Mouse (Mus musculus): ENCODE measurements around the gene Gm11549. TPM values are rescaled to one million over a fixed set of nuclear protein-coding genes. Genes with fewer than 3 reads are reported as not detected.

The Gm11549 gene
- polyA plus RNA-seq, 1 experiment from 2014 or later, result 1.4 TPM

DNA sequence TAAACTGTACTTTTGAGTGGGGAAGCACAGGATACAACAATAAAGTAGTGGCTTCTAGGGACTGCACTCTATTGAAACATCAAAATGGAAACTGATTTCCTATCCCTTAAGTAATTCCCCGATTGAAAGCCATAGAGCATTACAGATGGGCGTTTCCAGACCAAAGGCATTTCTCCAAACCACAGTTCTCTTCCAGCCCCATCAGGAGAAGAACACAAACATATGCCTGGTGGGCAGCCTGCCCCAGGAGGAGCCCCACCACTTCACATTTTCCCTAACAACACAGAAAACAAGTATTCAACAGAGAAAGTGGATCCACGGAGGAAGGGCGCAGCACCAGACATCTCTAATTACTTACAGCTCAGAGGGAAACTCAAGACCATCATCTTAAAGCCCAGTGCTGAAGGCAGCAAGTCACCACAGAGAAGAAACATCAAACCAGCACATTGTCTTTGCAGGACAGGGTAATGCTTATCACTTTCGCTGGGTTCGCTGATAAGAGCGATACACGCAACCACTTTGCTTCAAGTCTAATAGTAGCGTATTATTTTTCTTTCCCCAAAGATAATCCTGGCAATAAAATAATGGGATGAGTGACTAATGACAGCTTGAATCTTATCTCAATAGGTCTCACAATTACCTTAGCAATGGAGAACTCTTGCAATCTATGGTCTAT lies 28.8 kb downstream of the Gm11549 start:
- Histone ChIP-seq H3K9me3 (no peaks in the 10 kb centered on the region), H3K27me3 (0 out of 2 replicates have a peak, but pooled peaks cover 4% of the 10 kb centered on the region), H3K4me2 (no peak overlapping the region), H3K27ac (no peak overlapping the region), H3K4me3 (replicated peaks) (no peak overlapping the region), H3K9ac (no peak overlapping the region), H3K36me3 (replicated peaks) (no peaks in the 10 kb centered on the region), H3K4me1 (peaks cover 8% of the 10 kb centered on the region; the same call in 1 of the 2 replicates)
- no peak for ATAC-seq (ENCODE audit: low FRiP score)
- 85% methylated on average over 9 of the region's 9 CpGs for WGBS

DNA sequence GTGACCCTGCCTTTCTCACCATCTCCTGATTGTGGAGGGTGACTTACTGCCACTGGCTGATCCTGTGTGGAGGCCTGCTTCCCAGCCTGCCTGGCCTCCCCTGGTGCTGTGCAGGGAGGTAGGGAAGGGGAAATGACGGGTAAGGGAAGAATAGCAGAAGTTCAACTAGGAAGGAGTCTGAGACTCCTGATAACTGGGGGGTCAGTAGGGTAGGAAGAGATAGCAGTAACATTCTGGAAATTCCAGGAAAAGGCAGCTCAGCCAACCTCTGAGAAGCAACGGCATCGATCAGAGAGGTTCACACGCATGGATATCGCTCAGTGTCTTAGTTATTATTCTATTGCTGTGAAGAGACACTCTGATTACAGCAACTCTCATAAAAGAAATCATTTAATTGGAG lies 30.1 kb downstream of the Gm11549 start:
- no peak overlapping the region for H3K4me2 ChIP-seq
- H3K36me3 ChIP-seq (replicated peaks), result no peaks in the 10 kb centered on the region
- H3K9me3 ChIP-seq, result no peaks in the 10 kb centered on the region
- 0 out of 2 replicates have a peak, but pooled peaks cover 4% of the 10 kb centered on the region for H3K27me3 ChIP-seq
- no peak overlapping the region for H3K9ac ChIP-seq
- no peak overlapping the region for H3K4me3 ChIP-seq (replicated peaks)
- WGBS, result 92% methylated on average over 5 of the region's 5 CpGs
- no peak for ATAC-seq (ENCODE audit: low FRiP score)
- peaks cover 6% of the 10 kb centered on the region; the same call in 1 of the 2 replicates for H3K4me1 ChIP-seq
- H3K27ac ChIP-seq, result no peak overlapping the region

DNA sequence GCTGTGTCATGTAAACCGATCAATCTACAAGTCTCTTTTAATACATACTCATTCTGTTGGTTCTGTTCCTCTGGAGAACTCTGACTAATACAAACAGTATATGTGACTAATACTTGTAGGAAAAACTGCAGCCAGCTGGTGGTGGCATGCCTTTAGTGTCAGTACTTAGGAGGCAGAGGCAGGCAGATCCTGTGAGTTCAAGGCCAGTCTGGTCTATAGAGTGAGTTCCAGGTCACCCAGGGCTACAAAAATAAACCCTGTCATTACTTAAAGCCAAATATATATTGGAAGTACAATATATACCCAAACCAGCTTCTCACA lies 32.1 kb downstream of the Gm11549 start:
- Histone ChIP-seq H3K4me2 (no peak overlapping the region), H3K9ac (no peak overlapping the region), H3K27ac (no peak overlapping the region), H3K9me3 (no peaks in the 10 kb centered on the region), H3K36me3 (replicated peaks) (no peaks in the 10 kb centered on the region), H3K4me1 (0 out of 2 replicates have a peak, but pooled peaks cover 3% of the 10 kb centered on the region), H3K4me3 (replicated peaks) (no peak overlapping the region), H3K27me3 (no peaks in the 10 kb centered on the region)
- no peak for ATAC-seq (ENCODE audit: low FRiP score)
- 94% methylated on average over 1 of the region's 1 CpGs for WGBS

DNA sequence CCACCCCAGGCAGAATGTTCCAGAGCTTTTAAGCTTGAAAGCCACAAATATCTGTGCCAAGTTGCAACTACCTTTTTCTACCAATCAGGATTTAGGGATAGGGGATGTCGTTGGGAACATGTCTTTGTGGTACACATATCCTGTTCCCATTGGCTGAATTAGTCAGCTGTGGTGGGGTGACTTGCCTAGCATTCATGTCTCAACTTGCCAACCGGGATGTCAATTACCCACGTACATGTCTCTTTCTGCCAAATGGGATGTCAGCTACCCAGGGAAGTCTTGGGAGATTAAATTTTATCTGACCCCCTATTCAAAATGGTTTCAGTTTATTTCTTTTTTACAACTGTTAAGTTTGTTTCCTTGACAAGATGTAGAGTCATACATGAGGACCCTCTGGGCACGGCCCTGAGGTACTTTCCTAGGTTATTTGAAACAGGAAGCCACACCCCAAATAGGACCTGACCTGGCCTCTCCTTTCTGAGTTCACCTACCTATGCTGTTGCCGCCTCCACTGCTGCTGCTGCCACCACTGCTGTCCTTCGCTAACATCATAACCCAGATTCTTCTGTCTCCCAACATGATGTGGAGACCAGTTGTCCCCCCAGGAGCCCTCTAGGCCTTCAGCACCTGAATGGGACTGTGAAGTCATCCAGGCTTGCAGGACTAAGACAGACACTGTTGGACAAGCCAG lies 32.6 kb downstream of the Gm11549 start:
- no peak overlapping the region for H3K4me2 ChIP-seq
- no peak overlapping the region for H3K4me3 ChIP-seq (replicated peaks)
- no peaks in the 10 kb centered on the region for H3K36me3 ChIP-seq (replicated peaks)
- H3K27ac ChIP-seq, result no peak overlapping the region
- no peak for ATAC-seq (ENCODE audit: low FRiP score)
- 0 out of 2 replicates have a peak, but pooled peaks cover 3% of the 10 kb centered on the region for H3K4me1 ChIP-seq
- H3K9ac ChIP-seq, result no peak overlapping the region
- WGBS, result 90% methylated on average over 6 of the region's 6 CpGs
- H3K9me3 ChIP-seq, result no peaks in the 10 kb centered on the region
- H3K27me3 ChIP-seq, result no peaks in the 10 kb centered on the region

DNA sequence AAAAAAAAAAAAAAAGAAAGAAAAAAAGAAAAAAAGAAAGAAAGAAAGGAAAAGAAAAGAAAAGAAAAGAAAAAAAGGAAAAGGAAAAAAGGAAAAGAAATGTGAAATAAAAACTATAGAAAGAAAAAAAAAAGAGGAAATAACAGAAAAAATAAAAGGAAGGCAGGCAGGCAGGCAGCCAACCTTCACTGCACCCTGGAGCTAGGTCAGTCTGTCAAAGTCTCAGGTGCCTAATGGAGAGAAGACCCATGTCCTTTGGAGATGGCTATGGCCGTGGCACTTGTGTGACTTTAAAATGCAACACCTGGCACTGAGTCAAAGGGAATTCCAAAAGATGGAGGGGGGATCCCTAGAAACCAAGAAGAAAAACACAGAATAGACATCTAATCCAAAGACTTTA lies 33.2 kb downstream of the Gm11549 start:
- Histone ChIP-seq H3K36me3 (replicated peaks) (no peaks in the 10 kb centered on the region), H3K27ac (no peak overlapping the region), H3K27me3 (no peaks in the 10 kb centered on the region), H3K9ac (no peak overlapping the region), H3K9me3 (no peaks in the 10 kb centered on the region), H3K4me2 (no peak overlapping the region), H3K4me3 (replicated peaks) (no peak overlapping the region), H3K4me1 (no peaks in the 10 kb centered on the region)
- WGBS, result 71% methylated on average over 1 of the region's 1 CpGs
- no peak for ATAC-seq (ENCODE audit: low FRiP score)

DNA sequence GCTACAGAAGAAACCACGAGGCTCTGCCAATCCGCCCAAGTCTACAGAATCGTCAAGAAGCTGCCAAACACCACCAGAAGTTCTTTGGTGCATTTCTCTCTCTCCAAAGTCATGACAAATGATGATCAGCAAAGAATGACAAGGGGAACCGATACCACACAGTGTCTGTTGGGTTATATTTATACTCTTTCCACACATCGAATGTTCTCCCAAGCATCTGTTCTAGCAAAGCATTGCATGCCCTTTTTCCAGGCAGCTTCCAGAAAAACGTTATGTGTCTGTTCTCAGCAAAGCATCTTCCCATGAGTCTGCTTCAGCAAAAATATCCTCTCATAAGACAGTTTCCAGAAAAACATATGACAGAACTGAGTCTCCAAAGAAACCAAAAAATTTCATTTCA lies 34.7 kb downstream of the Gm11549 start:
- Histone ChIP-seq H3K4me1 (peaks cover 11% of the 10 kb centered on the region), H3K4me3 (replicated peaks) (no peak overlapping the region), H3K27me3 (no peaks in the 10 kb centered on the region), H3K9me3 (no peaks in the 10 kb centered on the region), H3K36me3 (replicated peaks) (no peaks in the 10 kb centered on the region), H3K9ac (no peak overlapping the region), H3K27ac (no peak overlapping the region), H3K4me2 (no peak overlapping the region)
- ATAC-seq (ENCODE audit: low FRiP score), result no peak
- 87% methylated on average over 6 of the region's 6 CpGs for WGBS

DNA sequence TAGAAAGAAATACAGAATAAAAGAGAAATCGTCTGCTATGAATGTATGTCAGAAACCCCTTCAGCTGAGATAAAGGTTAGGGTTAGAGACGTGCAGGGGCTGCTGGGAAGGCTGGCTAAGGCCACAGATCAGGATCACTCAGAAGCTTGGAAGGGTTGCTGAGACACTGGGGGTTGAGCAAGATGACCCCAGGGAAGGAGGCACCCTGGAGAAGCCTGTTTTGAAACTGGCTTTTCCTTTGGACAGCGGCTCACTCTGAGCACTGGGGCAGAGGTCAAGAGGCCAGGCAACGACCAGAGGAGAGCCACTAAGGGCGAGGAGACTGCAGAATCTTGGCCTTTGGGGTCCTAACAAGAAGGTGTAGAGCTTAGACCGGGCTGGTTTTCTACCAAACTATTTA lies 35.4 kb downstream of the Gm11549 start:
- Histone ChIP-seq H3K27me3 (no peaks in the 10 kb centered on the region), H3K9me3 (no peaks in the 10 kb centered on the region), H3K4me2 (no peak overlapping the region), H3K36me3 (replicated peaks) (no peaks in the 10 kb centered on the region), H3K4me3 (replicated peaks) (no peak overlapping the region), H3K4me1 (peaks cover 15% of the 10 kb centered on the region), H3K9ac (no peak overlapping the region), H3K27ac (no peak overlapping the region)
- no peak for ATAC-seq (ENCODE audit: low FRiP score)
- 59% methylated on average over 6 of the region's 6 CpGs for WGBS

DNA sequence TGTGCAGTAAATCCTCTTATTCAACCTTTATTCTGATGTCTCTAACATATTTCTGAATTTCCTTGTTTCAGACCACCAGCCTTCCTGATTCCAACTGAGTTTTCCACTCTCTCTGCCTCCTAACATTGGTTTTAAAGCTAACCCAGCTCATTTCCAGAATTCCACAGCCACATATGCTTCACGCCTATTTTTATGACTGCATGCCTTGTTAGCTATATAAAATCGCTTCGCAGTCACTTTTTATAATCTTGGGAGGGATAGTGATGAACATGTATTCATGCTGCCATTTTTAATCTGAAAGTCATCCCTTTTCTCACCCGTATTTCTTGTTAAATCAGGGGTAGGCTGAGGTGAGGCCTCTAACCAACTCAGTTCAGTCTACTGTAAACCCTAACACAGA lies 37.3 kb downstream of the Gm11549 start:
- Histone ChIP-seq H3K4me1 (peaks cover 19% of the 10 kb centered on the region), H3K9me3 (no peaks in the 10 kb centered on the region), H3K27me3 (no peaks in the 10 kb centered on the region), H3K4me2 (no peak overlapping the region), H3K9ac (no peak overlapping the region), H3K36me3 (replicated peaks) (no peaks in the 10 kb centered on the region), H3K4me3 (replicated peaks) (no peak overlapping the region), H3K27ac (no peak overlapping the region)
- 89% methylated on average over 4 of the region's 4 CpGs for WGBS
- ATAC-seq (ENCODE audit: low FRiP score), result no peak

DNA sequence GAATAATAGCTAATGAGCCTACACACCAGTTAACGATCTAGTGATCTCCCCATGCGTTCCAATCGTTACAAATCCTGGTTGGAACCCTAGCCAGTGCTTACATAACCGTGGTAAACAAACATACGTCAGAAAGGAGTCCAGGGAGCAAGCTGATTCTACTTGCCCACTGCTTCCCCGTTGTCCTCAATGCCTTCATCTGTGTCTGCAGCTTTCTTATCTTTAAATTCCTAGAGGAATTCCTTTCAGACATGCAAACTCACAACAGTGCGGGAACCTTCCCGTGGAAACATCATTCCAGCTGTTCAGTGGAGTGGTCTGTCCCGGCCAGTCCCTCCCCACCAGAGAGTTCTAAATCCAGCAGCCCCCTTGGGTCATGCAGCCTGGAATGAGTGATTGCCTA lies 38.7 kb downstream of the Gm11549 start:
- Histone ChIP-seq H3K27ac (no peak overlapping the region), H3K4me1 (peaks cover 26% of the 10 kb centered on the region), H3K4me3 (replicated peaks) (no peak overlapping the region), H3K36me3 (replicated peaks) (no peaks in the 10 kb centered on the region), H3K4me2 (no peak overlapping the region), H3K9ac (no peak overlapping the region), H3K9me3 (no peaks in the 10 kb centered on the region), H3K27me3 (no peaks in the 10 kb centered on the region)
- WGBS, result 25% methylated on average over 9 of the region's 9 CpGs
- no peak for ATAC-seq (ENCODE audit: low FRiP score)

DNA sequence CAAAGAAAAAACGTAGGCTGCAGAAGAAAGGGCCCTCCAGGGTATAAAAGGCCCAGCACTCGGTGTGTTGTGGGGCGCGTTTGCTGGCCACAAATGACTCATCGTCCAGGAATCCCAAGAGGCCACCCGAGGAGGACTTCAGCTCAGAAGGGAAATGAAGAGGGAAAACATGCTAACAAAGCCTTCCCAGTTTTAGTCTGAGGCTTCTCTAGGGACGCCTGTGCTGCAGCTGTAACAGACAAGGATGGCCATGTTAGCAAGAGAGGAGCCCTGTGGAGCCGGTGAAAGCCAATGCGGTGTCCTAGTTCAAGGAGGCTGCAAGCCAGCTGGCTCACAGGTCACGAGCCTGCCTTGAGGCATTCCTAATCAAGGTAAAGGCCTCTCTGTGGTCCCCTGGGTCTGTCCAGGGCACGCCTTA lies 39.8 kb downstream of the Gm11549 start:
- Histone ChIP-seq H3K9ac (0 out of 2 replicates have a peak overlapping the region, but pooled peaks have one; percentile 25), H3K4me3 (replicated peaks) (no peak overlapping the region), H3K4me2 (peak overlapping the region; percentile 24; the same call in 1 of the 2 replicates), H3K27ac (peak overlapping the region; percentile 91), H3K27me3 (no peaks in the 10 kb centered on the region), H3K36me3 (replicated peaks) (no peaks in the 10 kb centered on the region), H3K9me3 (no peaks in the 10 kb centered on the region), H3K4me1 (peaks cover 27% of the 10 kb centered on the region)
- WGBS, result 2% methylated on average over 11 of the region's 11 CpGs
- ATAC-seq (ENCODE audit: low FRiP score), result peak; percentile 87

DNA sequence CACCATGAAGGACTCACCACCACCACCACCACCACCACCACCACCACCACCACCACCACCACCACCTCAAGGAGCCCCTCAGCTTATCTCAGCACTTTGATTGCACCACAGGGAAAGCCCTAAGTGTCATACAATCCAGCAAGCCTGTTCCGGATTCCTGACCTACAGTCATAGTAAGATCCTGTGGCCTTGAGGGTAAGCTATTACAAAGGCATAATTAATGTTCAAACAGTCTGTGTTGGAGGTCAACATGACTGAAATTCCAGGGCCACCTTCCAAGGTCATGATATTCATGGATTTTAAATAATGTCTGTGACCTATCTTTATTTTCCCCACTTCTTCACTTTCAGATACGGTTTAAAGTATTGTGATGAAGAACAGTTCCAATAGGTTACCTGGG lies 41.1 kb downstream of the Gm11549 start:
- Histone ChIP-seq H3K27me3 (no peaks in the 10 kb centered on the region; the same call in 1 of the 2 replicates), H3K4me1 (peaks cover 36% of the 10 kb centered on the region), H3K9ac (no peak overlapping the region), H3K4me3 (replicated peaks) (no peak overlapping the region), H3K27ac (0 out of 2 replicates have a peak overlapping the region, but pooled peaks have one; percentile 54), H3K9me3 (no peaks in the 10 kb centered on the region), H3K36me3 (replicated peaks) (no peaks in the 10 kb centered on the region), H3K4me2 (no peak overlapping the region)
- 41% methylated on average over 2 of the region's 2 CpGs for WGBS
- no peak for ATAC-seq (ENCODE audit: low FRiP score)

DNA sequence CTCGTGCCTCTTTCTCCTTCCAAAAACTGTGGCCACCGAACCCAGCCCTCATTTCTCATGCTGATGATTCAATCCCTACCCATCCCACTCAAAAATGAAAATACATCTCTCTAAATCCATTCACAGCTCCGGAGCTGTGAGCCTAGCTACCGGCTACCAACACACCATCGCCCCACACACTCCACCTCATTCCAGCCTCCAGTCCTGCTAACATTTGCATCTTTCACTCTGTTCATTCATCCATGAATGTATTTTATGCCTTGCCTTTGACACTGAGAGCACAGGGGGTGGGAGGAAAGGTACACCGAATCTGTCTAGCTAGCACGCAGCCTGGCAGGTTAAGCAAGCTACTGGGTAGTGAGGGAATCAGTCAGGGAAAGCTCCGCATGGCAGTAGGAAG lies 42.8 kb downstream of the Gm11549 start:
- H3K27ac ChIP-seq, result no peak overlapping the region

More for the DNA sequence above, 42.8 kb downstream of the Gm11549 start:
- Histone ChIP-seq H3K9me3 (no peaks in the 10 kb centered on the region), H3K4me2 (no peak overlapping the region), H3K4me3 (replicated peaks) (no peak overlapping the region), H3K36me3 (replicated peaks) (no peaks in the 10 kb centered on the region), H3K27me3 (no peaks in the 10 kb centered on the region; the same call in 1 of the 2 replicates), H3K9ac (no peak overlapping the region), H3K4me1 (peaks cover 41% of the 10 kb centered on the region)
- WGBS, result 47% methylated on average over 8 of the region's 8 CpGs
- ATAC-seq (ENCODE audit: low FRiP score), result no peak

All from forebrain, embryonic 12.5 days (tissue).